Mouse (Mus musculus) kidney, adult 8-10 months (tissue): ENCODE data around the gene Gm11634.
"Not testable (repeated sequence)": the region's sequence is repeated elsewhere in the genome, so short reads cannot be mapped to it uniquely, and the experiment has no call there.

Source experiments
- DNase-seq, 2 experiments: peaks; one replicate each; pipeline ENCODE4 v3.0.0; 2022

The Gm11634 gene

GRCm38 (mm10) chr11:101616948-101617767 is 18.1 kb upstream of the Gm11634 start:
- DNase-seq: no peak

GRCm38 (mm10) chr11:101616104-101616503 is 17.0 kb upstream of the Gm11634 start:
- DNase-seq: no peak

- no peak for DNase-seq
Observed at GRCm38 (mm10) chr11:101615380-101615779, 16.3 kb upstream of the Gm11634 start.

GRCm38 (mm10) chr11:101614116-101614515 is 15.1 kb upstream of the Gm11634 start:
- no peak for DNase-seq

- DNase-seq: no peak
Observed at GRCm38 (mm10) chr11:101613596-101613995, 14.5 kb upstream of the Gm11634 start.

- DNase-seq: no peak
Observed at GRCm38 (mm10) chr11:101610445-101610844, 11.4 kb upstream of the Gm11634 start.

GRCm38 (mm10) chr11:101607134-101607533 is 8.1 kb upstream of the Gm11634 start:
- not testable (repeated sequence) for DNase-seq

- DNase-seq: peak; percentile 74 to 82
Observed at GRCm38 (mm10) chr11:101604531-101605453, 5.7 kb upstream of the Gm11634 start.

GRCm38 (mm10) chr11:101604116-101604515 is 5.1 kb upstream of the Gm11634 start:
- no peak for DNase-seq

GRCm38 (mm10) chr11:101602491-101602890 is 3.4 kb upstream of the Gm11634 start:
- peak in 1 of 2 experiments; percentile 71 for DNase-seq

GRCm38 (mm10) chr11:101589989-101590624 is 8.9 kb downstream of the Gm11634 start:
- no peak for DNase-seq

GRCm38 (mm10) chr11:101589444-101589843 is 9.6 kb downstream of the Gm11634 start:
- peak; percentile 86 to 90 for DNase-seq

- peak in 1 of 2 experiments; percentile 41 for DNase-seq
Observed at GRCm38 (mm10) chr11:101588868-101589267, 10.2 kb downstream of the Gm11634 start.

GRCm38 (mm10) chr11:101587676-101588075 is 11.4 kb downstream of the Gm11634 start:
- DNase-seq: peak in 1 of 2 experiments; percentile 41

- DNase-seq: no peak
Observed at GRCm38 (mm10) chr11:101585805-101586204, 13.3 kb downstream of the Gm11634 start.

GRCm38 (mm10) chr11:101585031-101585430 is 14.0 kb downstream of the Gm11634 start:
- DNase-seq: peak; percentile 68 to 71

- no peak for DNase-seq
Observed at GRCm38 (mm10) chr11:101583205-101583604, 15.9 kb downstream of the Gm11634 start.

GRCm38 (mm10) chr11:101582054-101583035 is 16.7 kb downstream of the Gm11634 start, which contains the start of gene Tmem106a:
Gene Tmem106a (plus strand): TSS chr11:101582242.
- peak; percentile 75 to 82 for DNase-seq

GRCm38 (mm10) chr11:101581081-101581764 is 17.8 kb downstream of the Gm11634 start:
- DNase-seq: peak in 1 of 2 experiments; percentile 31

GRCm38 (mm10) chr11:101576116-101576515 is 22.9 kb downstream of the Gm11634 start:
- no peak for DNase-seq

GRCm38 (mm10) chr11:101568421-101568820 is 30.6 kb downstream of the Gm11634 start:
- DNase-seq: no peak
